In the genomic region with DNA sequence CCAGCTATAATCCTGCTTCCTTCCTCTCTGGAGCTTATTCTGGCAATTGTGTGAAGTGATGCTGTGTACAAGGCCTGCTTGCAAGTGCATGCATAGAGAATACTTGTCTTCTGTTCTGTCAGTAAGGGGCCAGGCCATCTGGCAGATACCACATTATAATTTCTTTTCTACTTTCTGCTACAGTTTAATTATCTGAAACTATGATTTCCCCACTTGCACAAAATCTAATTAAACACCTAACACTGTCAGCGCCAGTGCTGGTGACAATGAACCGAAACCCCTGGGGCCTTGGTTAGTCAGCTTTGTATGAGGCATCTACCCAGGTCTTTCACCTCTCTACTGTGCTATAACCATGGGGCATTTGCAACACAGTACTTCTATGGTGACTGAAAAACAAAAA, we compare ENCODE assay signal across 26 mouse cellular contexts.
DNase-seq lines count a peak whose midpoint lies in the region; ATAC-seq and TF ChIP-seq lines count a peak whose summit lies in the region.
"Had no signal": no experiment of that assay in that cellular context is flagged by ENCODE, and none has a peak within 500 bp of the region (broad histone marks: within the 10 kb centered on the region; RNA-seq: fewer than 3 reads in every experiment).

No protein-coding gene starts in this region.

- peaks cover 27% of the 10 kb centered on the region for H3K4me1 ChIP-seq in forebrain, embryonic 13.5 days
- H3K4me1 ChIP-seq in hindbrain, embryonic 15.5 days (replicated peaks) = peaks cover 13% of the 10 kb centered on the region; the same call in 1 of the 2 replicates
- H3K4me1 ChIP-seq: stomach, embryonic 15.5 days had no signal

- WGBS in forebrain, embryonic 13.5 days = 45% methylated on average over 2 of the region's 2 CpGs
- WGBS in hindbrain, embryonic 15.5 days = 55% methylated on average over 2 of the region's 2 CpGs

- no peak overlapping the region for H3K27ac ChIP-seq in forebrain, embryonic 13.5 days
- H3K27ac ChIP-seq in hindbrain, embryonic 15.5 days (replicated peaks) = 0 out of 2 replicates have a peak overlapping the region, but pooled peaks have one; percentile 25
- H3K27ac ChIP-seq in left cerebral cortex, adult 2 months = no peak overlapping the region
- H3K27ac ChIP-seq: embryonic facial prominence, embryonic 13.5 days; neural tube, embryonic 13.5 days; stomach, embryonic 15.5 days had no signal

- no peak overlapping the region for H3K9ac ChIP-seq in forebrain, embryonic 13.5 days
- no peak overlapping the region for H3K9ac ChIP-seq in hindbrain, embryonic 15.5 days
- H3K9ac ChIP-seq: embryonic facial prominence, embryonic 13.5 days; neural tube, embryonic 13.5 days; stomach, embryonic 15.5 days had no signal

- DNase-seq in heart, adult 11 months = peak; percentile 7
- DNase-seq in heart, adult 8-10 months (ENCODE audit: low spot score) = no peak
- DNase-seq in MN1 (ENCODE audit: low spot score) = peak; percentile 25
- no peak for DNase-seq in adrenal gland, postnatal 14 days
- DNase-seq in kidney, adult 8-10 months = no peak
- DNase-seq in left cerebral cortex, adult 2 months (ENCODE audit: extremely low spot score in 1 of 2, low spot score in 2 of 2) = no peak
- DNase-seq: cerebellum, adult 18-20 months; cerebellum, postnatal 36 days; embryo, embryonic 11 days; gastrocnemius, postnatal 14 days; heart, adult 18-20 months; kidney, adult 2 months; kidney, postnatal 10 days; lung, postnatal 4 days; right cerebral cortex, postnatal 4 days; thymus, postnatal 36 days had no signal

- no peaks in the 10 kb centered on the region for H3K36me3 ChIP-seq in forebrain, embryonic 13.5 days (ENCODE audit: poor library complexity, severe bottlenecking)
- no peaks in the 10 kb centered on the region for H3K36me3 ChIP-seq in hindbrain, embryonic 15.5 days
- H3K36me3 ChIP-seq: embryonic facial prominence, embryonic 13.5 days; neural tube, embryonic 13.5 days; stomach, embryonic 15.5 days had no signal

- H3K4me2 ChIP-seq in forebrain, embryonic 13.5 days = no peak overlapping the region
- no peak overlapping the region for H3K4me2 ChIP-seq in hindbrain, embryonic 15.5 days
- H3K4me2 ChIP-seq: embryonic facial prominence, embryonic 13.5 days; neural tube, embryonic 13.5 days; stomach, embryonic 15.5 days had no signal

- no peaks in the 10 kb centered on the region; the same call in 1 of the 2 replicates for H3K9me3 ChIP-seq in forebrain, embryonic 13.5 days (replicated peaks)
- H3K9me3 ChIP-seq in hindbrain, embryonic 15.5 days = no peaks in the 10 kb centered on the region
- H3K9me3 ChIP-seq: embryonic facial prominence, embryonic 13.5 days; neural tube, embryonic 13.5 days; stomach, embryonic 15.5 days had no signal

- TF ChIP-seq CTCF in left cerebral cortex, adult 2 months (IDR thresholded peaks at IDR 0.05) = no peak

- H3K4me3 ChIP-seq in forebrain, embryonic 13.5 days = no peak overlapping the region
- no peak overlapping the region for H3K4me3 ChIP-seq in hindbrain, embryonic 15.5 days
- H3K4me3 ChIP-seq in left cerebral cortex, adult 2 months = no peak overlapping the region
- H3K4me3 ChIP-seq: embryonic facial prominence, embryonic 13.5 days; erythroblast, embryonic 14.5 days; myocyte; neural tube, embryonic 13.5 days; stomach, embryonic 15.5 days had no signal

- intact Hi-C loops in left cerebral cortex, adult 2 months (cut with DNase I) = no loop called here

- no peaks in the 10 kb centered on the region for H3K27me3 ChIP-seq in forebrain, embryonic 13.5 days
- no peaks in the 10 kb centered on the region for H3K27me3 ChIP-seq in hindbrain, embryonic 15.5 days
- H3K27me3 ChIP-seq: embryonic facial prominence, embryonic 13.5 days; neural tube, embryonic 13.5 days; Patski; stomach, embryonic 15.5 days had no signal

- peak; percentile 72 for ATAC-seq in forebrain, embryonic 13.5 days
- ATAC-seq in hindbrain, embryonic 15.5 days (ENCODE audit: low FRiP score, low read depth) = peak; percentile 67
- ATAC-seq: CD4-positive, CD25-positive, alpha-beta regulatory T cell, adult 4 months; inflammation-experienced regulatory T-cells, adult 6 months; Patski had no signal

Comparison
In these comparisons a context has a peak if more than half of its experiments do, and no peak if none do; other contexts are left out.
1. DNase-seq: peak in heart, adult 11 months (single experiment) and MN1 (single experiment); none in heart, adult 8-10 months (single experiment), adrenal gland, postnatal 14 days (single experiment), kidney, adult 8-10 months (0 of 2) and left cerebral cortex, adult 2 months (0 of 2).